In the genomic region with DNA sequence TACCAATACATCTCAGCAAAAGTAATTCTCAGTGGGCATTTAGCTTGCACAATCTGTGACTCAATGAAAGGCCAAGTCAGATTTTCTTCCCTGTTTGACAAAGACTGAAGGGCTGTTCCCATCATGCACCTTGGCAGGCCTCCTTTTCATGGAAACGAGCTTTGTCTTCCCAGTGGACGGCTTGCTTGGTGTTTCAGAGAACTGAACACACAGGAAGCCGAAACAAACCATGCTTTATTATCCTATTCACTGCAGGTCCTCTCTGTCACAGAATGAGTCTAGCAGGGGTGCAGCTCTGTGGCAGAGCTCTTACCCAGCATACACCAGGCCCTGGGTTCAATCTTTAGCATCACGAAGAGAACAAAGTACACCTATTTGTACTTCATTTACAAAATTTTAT, we compare ENCODE assay signal across 20 mouse cellular contexts. TPM values are rescaled to one million over a fixed set of nuclear protein-coding genes. Genes with fewer than 3 reads are reported as not detected.
DNase-seq lines count a peak whose midpoint lies in the region; ATAC-seq lines count a peak whose summit lies in the region.
"Had no signal": no experiment of that assay in that cellular context is flagged by ENCODE, and none has a peak within 500 bp of the region (broad histone marks: within the 10 kb centered on the region; RNA-seq: fewer than 3 reads in every experiment).

No protein-coding gene starts in this region.

- H3K27ac ChIP-seq in hindbrain, embryonic 12.5 days, result peak overlapping the region; percentile 35; the same call in 1 of the 2 replicates
- H3K27ac ChIP-seq in hindbrain, embryonic 16.5 days (ENCODE audit: low read depth, low read length), result no peak overlapping the region
- H3K27ac ChIP-seq in hindbrain, embryonic 14.5 days, result no peak overlapping the region
- H3K27ac ChIP-seq: left cerebral cortex, adult 2 months; liver, embryonic 13.5 days had no signal

- no peak overlapping the region for H3K4me2 ChIP-seq in hindbrain, embryonic 12.5 days (replicated peaks)
- no peak overlapping the region for H3K4me2 ChIP-seq in hindbrain, embryonic 16.5 days (ENCODE audit: low read length)
- no peak overlapping the region for H3K4me2 ChIP-seq in hindbrain, embryonic 14.5 days (replicated peaks)
- H3K4me2 ChIP-seq: liver, embryonic 13.5 days had no signal

- H3K36me3 ChIP-seq in hindbrain, embryonic 12.5 days, result peaks cover 58% of the 10 kb centered on the region
- peaks cover 7% of the 10 kb centered on the region for H3K36me3 ChIP-seq in hindbrain, embryonic 16.5 days (ENCODE audit: control insufficient read depth, insufficient read depth, low read length)
- H3K36me3 ChIP-seq in hindbrain, embryonic 14.5 days (replicated peaks; ENCODE audit: control insufficient read depth, insufficient read depth), result peaks cover 70% of the 10 kb centered on the region

- no peak overlapping the region for H3K9ac ChIP-seq in hindbrain, embryonic 12.5 days
- H3K9ac ChIP-seq in hindbrain, embryonic 16.5 days (ENCODE audit: low read depth, low read length), result no peak overlapping the region
- H3K9ac ChIP-seq in hindbrain, embryonic 14.5 days, result 0 out of 2 replicates have a peak overlapping the region, but pooled peaks have one; percentile 11
- H3K9ac ChIP-seq: liver, embryonic 13.5 days had no signal

- DNase-seq in adrenal gland, postnatal 14 days, result peak; percentile 23
- DNase-seq in adrenal gland, adult 18-20 months (ENCODE audit: low spot score in 2 of 2), result no peak
- DNase-seq in ZHBTc4 (ENCODE audit: low read depth, low spot score), result peak; percentile 22
- DNase-seq in hindbrain, embryonic 14.5 days (ENCODE audit: low spot score), result no peak
- DNase-seq in urinary bladder, adult 2 months (ENCODE audit: low spot score), result no peak
- no peak for DNase-seq in kidney, adult 9 months
- DNase-seq: cerebellum, postnatal 36 days; heart, adult 11 months; kidney, adult 18-20 months; liver, embryonic 13.5 days; thymus, adult 18-20 months had no signal

- H3K4me3 ChIP-seq in hindbrain, embryonic 12.5 days, result no peak overlapping the region
- H3K4me3 ChIP-seq in hindbrain, embryonic 16.5 days (ENCODE audit: low read length), result no peak overlapping the region
- H3K4me3 ChIP-seq in hindbrain, embryonic 14.5 days (replicated peaks; ENCODE audit: low read length), result no peak overlapping the region
- H3K4me3 ChIP-seq: left cerebral cortex, adult 2 months; liver, embryonic 13.5 days had no signal

- H3K27me3 ChIP-seq in hindbrain, embryonic 12.5 days, result no peaks in the 10 kb centered on the region
- no peaks in the 10 kb centered on the region for H3K27me3 ChIP-seq in hindbrain, embryonic 16.5 days (replicated peaks; ENCODE audit: control insufficient read depth, insufficient read depth, low read length)
- H3K27me3 ChIP-seq in hindbrain, embryonic 14.5 days (ENCODE audit: control insufficient read depth, insufficient read depth, low read length), result no peaks in the 10 kb centered on the region
- H3K27me3 ChIP-seq: liver, embryonic 13.5 days had no signal

- no peaks in the 10 kb centered on the region for H3K9me3 ChIP-seq in hindbrain, embryonic 12.5 days (replicated peaks)
- no peaks in the 10 kb centered on the region for H3K9me3 ChIP-seq in hindbrain, embryonic 16.5 days (ENCODE audit: control insufficient read depth, low read length)
- no peaks in the 10 kb centered on the region for H3K9me3 ChIP-seq in hindbrain, embryonic 14.5 days (ENCODE audit: control insufficient read depth, low read length)
- H3K9me3 ChIP-seq: liver, embryonic 13.5 days had no signal

- WGBS in hindbrain, embryonic 12.5 days, result 33% methylated on average over 4 of the region's 4 CpGs
- WGBS in hindbrain, embryonic 16.5 days, result 17% methylated on average over 4 of the region's 4 CpGs
- WGBS in hindbrain, embryonic 14.5 days, result 11% methylated on average over 4 of the region's 4 CpGs

- H3K4me1 ChIP-seq in hindbrain, embryonic 12.5 days, result no peaks in the 10 kb centered on the region; the same call in 1 of the 2 replicates
- H3K4me1 ChIP-seq in hindbrain, embryonic 16.5 days (ENCODE audit: control insufficient read depth, insufficient read depth, low read depth, low read length), result no peaks in the 10 kb centered on the region
- no peaks in the 10 kb centered on the region for H3K4me1 ChIP-seq in hindbrain, embryonic 14.5 days (replicated peaks; ENCODE audit: control insufficient read depth, insufficient read depth, low read length)
- H3K4me1 ChIP-seq: liver, embryonic 13.5 days had no signal

- ATAC-seq in hindbrain, embryonic 12.5 days (ENCODE audit: low FRiP score), result peak; percentile 67
- no peak for ATAC-seq in hindbrain, embryonic 16.5 days
- ATAC-seq in hindbrain, embryonic 14.5 days (ENCODE audit: low FRiP score), result no peak

RNA-seq across cellular contexts. Expression of gene Trpc4ap, which starts 11.4 kb away (rescaled TPM):
- total RNA-seq in adrenal gland, postnatal 14 days (2021), result 110 and 124 TPM in 2 replicates
- 100 to 1,000 TPM; 123 to 144 TPM for total RNA-seq in adrenal gland, adult 18-20 months (2021)
- polyA plus RNA-seq in hindbrain, embryonic 12.5 days (2016; fragmentation: Nextera tagmentation; extraction: Ambion mirVana), result 190 and 204 TPM in 2 replicates
- polyA plus RNA-seq in hindbrain, embryonic 16.5 days (2015; fragmentation: Nextera tagmentation; extraction: Ambion mirVana), result 155 and 168 TPM in 2 replicates
- polyA plus RNA-seq in hindbrain, embryonic 14.5 days (2014; fragmentation: Nextera tagmentation; extraction: Ambion mirVana), result 163 and 176 TPM in 2 replicates
- 86.9 and 90.7 TPM in 2 replicates for polyA plus RNA-seq in urinary bladder, adult 2 months (2012; rRNA removed)

RNA-seq across cellular contexts. Expression of gene Edem2, which starts 25.6 kb away (rescaled TPM):
- 35.1 and 37.9 TPM in 2 replicates for total RNA-seq in adrenal gland, postnatal 14 days (2021)
- total RNA-seq in adrenal gland, adult 18-20 months (2021), result 10 to 100 TPM; 36.9 to 46.2 TPM
- polyA plus RNA-seq in hindbrain, embryonic 12.5 days (2016; fragmentation: Nextera tagmentation; extraction: Ambion mirVana), result 37.3 and 38.5 TPM in 2 replicates
- 42.4 and 45.5 TPM in 2 replicates for polyA plus RNA-seq in hindbrain, embryonic 16.5 days (2015; fragmentation: Nextera tagmentation; extraction: Ambion mirVana)
- polyA plus RNA-seq in hindbrain, embryonic 14.5 days (2014; fragmentation: Nextera tagmentation; extraction: Ambion mirVana), result 34.2 and 38.6 TPM in 2 replicates
- polyA plus RNA-seq in urinary bladder, adult 2 months (2012; rRNA removed), result 56.1 and 78.7 TPM in 2 replicates

RNA-seq across cellular contexts. Expression of gene Gm17581, which starts 32.0 kb away (rescaled TPM):
- not detected in 2 replicates for total RNA-seq in adrenal gland, postnatal 14 days (2021)
- total RNA-seq in adrenal gland, adult 18-20 months (2021), result not detected
- not detected in 2 replicates for polyA plus RNA-seq in hindbrain, embryonic 12.5 days (2016; fragmentation: Nextera tagmentation; extraction: Ambion mirVana)
- polyA plus RNA-seq in hindbrain, embryonic 16.5 days (2015; fragmentation: Nextera tagmentation; extraction: Ambion mirVana), result not detected in 2 replicates
- polyA plus RNA-seq in hindbrain, embryonic 14.5 days (2014; fragmentation: Nextera tagmentation; extraction: Ambion mirVana), result not detected in 2 replicates
- polyA plus RNA-seq in urinary bladder, adult 2 months (2012; rRNA removed), result not detected in 2 replicates
- total RNA-seq: hematopoietic stem cell, adult 5-6 weeks; left cerebral cortex, adult 2 months; megakaryocyte, adult 5-6 weeks had no signal
- polyA plus RNA-seq: heart, embryonic 14.5 days; limb, embryonic 11.5 days; liver, embryonic 13.5 days; lung, embryonic 16.5 days; small intestine, adult 2 months had no signal

RNA-seq across cellular contexts. Expression of gene Procr, which starts 47.3 kb away (rescaled TPM):
- total RNA-seq in adrenal gland, postnatal 14 days (2021), result 38.3 and 52.9 TPM in 2 replicates
- 100 to 1,000 TPM in 1 of 2 experiments, 10 to 100 TPM in 1; 44.9 to 104 TPM for total RNA-seq in adrenal gland, adult 18-20 months (2021)
- 3.4 and 4.1 TPM in 2 replicates for polyA plus RNA-seq in hindbrain, embryonic 12.5 days (2016; fragmentation: Nextera tagmentation; extraction: Ambion mirVana)
- 2.3 and 3.7 TPM in 2 replicates for polyA plus RNA-seq in hindbrain, embryonic 16.5 days (2015; fragmentation: Nextera tagmentation; extraction: Ambion mirVana)
- polyA plus RNA-seq in hindbrain, embryonic 14.5 days (2014; fragmentation: Nextera tagmentation; extraction: Ambion mirVana), result 3.0 and 3.6 TPM in 2 replicates
- polyA plus RNA-seq in urinary bladder, adult 2 months (2012; rRNA removed), result 19.3 and 21.2 TPM in 2 replicates

Comparison
In these comparisons a context has a peak if more than half of its experiments do, and no peak if none do; other contexts are left out.
1. DNase-seq: peak in adrenal gland, postnatal 14 days (single experiment) and ZHBTc4 (single experiment); none in adrenal gland, adult 18-20 months (0 of 2), hindbrain, embryonic 14.5 days (single experiment), urinary bladder, adult 2 months (single experiment) and kidney, adult 9 months (single experiment).